Mouse (Mus musculus): Measurements from ENCODE around the gene Rpl9. TPM values are rescaled to one million over a fixed set of nuclear protein-coding genes. Genes with fewer than 3 reads are reported as not detected.

Rpl9 gene
- polyA plus RNA-seq (2014; fragmentation: Illumina TruSeq; extraction: RNeasy Lipid Tissue Mini Kit (QIAGEN cat#74804); ENCODE audit: low read depth, low replicate concordance): 1,059 TPM

DNA sequence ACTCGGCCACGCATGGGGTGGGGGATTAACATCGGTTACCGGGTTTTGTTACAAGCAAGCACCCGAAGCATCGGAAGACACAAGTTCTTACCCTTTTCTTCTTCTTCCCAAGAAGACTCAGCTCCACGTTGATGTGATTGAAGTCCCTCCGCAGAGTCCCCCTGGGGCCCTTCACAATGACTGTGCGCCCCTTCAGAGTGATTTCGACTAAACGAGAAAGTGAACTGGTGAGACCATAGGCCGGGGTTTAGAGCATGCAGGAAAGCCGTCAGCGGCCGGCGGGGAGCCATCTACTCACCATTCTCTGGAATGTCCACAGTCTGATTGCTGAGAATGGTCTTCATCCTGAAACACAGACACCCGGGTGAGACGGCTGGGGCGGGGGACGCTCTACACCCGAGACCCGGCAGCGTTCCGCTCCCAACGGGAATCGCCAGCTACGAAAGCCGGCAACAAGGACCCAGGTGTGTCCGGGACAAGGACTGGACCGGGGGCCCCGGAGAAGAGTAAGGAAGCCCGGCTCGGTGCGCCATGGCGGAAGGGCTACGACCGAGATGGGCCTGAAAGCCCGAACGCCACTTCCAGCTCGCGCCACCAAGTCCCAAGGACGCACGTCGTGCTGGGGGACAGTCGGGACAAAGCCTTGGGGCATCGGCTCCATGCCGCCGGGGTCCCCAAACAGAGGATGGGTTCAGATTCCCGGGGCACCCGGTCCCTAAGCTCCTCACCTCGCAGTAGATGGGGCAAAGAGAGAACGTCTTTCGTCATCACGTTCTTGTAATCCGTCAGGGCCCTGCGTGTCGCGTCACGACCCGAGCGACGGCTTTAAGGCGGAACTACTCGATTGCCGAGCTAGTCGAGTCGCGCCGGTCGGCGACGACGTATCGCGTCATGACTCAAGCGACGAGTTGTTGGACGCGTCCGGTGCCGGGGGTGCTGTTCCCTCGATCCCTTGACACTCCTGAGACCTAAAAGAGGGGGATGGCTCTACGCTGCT is at the start of gene Rpl9, which contains the start of gene Lias:
Gene Rpl9 (minus strand): TSS at position 797 of the 997 bp plus-strand sequence.
Gene Lias (plus strand): TSS at position 850 of the 997 bp plus-strand sequence.

DNA sequence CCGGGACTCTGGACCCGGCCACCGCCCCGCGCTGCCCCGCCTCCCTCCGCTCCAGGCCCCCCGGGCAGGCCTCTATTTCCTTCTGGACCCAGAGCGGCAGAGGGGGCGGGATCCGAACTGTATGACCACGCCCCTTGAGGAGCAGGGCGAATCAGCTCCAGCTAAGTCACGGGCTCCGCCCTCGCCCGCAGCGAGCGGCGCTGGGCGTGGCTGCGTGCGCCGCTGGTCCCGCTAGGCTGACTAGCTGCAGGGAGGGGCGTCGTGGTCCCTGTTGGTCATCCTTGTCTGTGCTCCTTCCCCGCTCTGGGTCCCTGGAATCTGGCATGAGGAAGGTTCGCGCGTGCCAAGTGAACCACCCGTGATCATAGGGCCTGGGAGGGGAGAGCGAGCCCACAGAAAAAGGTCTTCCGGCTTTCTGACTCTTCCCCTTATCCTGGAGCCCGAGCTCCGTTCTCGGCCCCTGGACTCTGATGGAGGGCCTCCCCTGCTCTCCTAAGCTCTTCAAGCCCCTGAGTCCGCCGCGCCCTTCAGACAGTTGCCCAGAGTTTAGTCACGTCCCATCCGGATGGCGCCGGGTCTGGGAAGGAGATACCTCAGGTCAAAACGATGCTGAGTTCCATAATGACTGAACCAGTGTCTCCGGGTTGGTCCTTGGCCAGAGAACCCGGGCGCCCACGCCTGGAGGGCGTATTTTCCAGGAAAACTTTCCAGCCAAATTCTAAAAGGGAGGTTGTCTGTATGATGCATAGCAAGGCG is 44.7 kb upstream of the Rpl9 start, which contains the start of gene Ugdh:
Gene Ugdh (minus strand): TSS at position 144 of the 756 bp plus-strand sequence.

GRCm38 (mm10) chr5:65348168-65348567 is 43.1 kb downstream of the Rpl9 start, which contains the start of gene Klb:
Gene Klb, plus strand, starts transcription at chr5:65348314.

Other genes starting within 250 kb of the Rpl9 start
- gene Wdr19, start 191.7 kb downstream of the Rpl9 start, polyA plus RNA-seq (2014; fragmentation: Illumina TruSeq; extraction: RNeasy Lipid Tissue Mini Kit (QIAGEN cat#74804); ENCODE audit: low read depth, low replicate concordance): 8.8 TPM
- gene Rfc1, start 55.8 kb downstream of the Rpl9 start, polyA plus RNA-seq (2014; fragmentation: Illumina TruSeq; extraction: RNeasy Lipid Tissue Mini Kit (QIAGEN cat#74804); ENCODE audit: low read depth, low replicate concordance): 29.7 TPM
- gene Klb, start 43.1 kb downstream of the Rpl9 start, polyA plus RNA-seq (2014; fragmentation: Illumina TruSeq; extraction: RNeasy Lipid Tissue Mini Kit (QIAGEN cat#74804); ENCODE audit: low read depth, low replicate concordance): 7.7 TPM
- gene Lias, start 53 bp upstream of the Rpl9 start, polyA plus RNA-seq (2014; fragmentation: Illumina TruSeq; extraction: RNeasy Lipid Tissue Mini Kit (QIAGEN cat#74804); ENCODE audit: low read depth, low replicate concordance): 78.0 TPM
- 842 TPM for gene Ugdh, start 44.5 kb upstream of the Rpl9 start, polyA plus RNA-seq (2014; fragmentation: Illumina TruSeq; extraction: RNeasy Lipid Tissue Mini Kit (QIAGEN cat#74804); ENCODE audit: low read depth, low replicate concordance)
- gene Gm43552, start 101.4 kb upstream of the Rpl9 start, polyA plus RNA-seq (2014; fragmentation: Illumina TruSeq; extraction: RNeasy Lipid Tissue Mini Kit (QIAGEN cat#74804); ENCODE audit: low read depth, low replicate concordance): not detected
- gene Smim14, start 145.7 kb upstream of the Rpl9 start, polyA plus RNA-seq (2014; fragmentation: Illumina TruSeq; extraction: RNeasy Lipid Tissue Mini Kit (QIAGEN cat#74804); ENCODE audit: low read depth, low replicate concordance): 332 TPM
- 113 TPM for gene Ube2k, start 145.8 kb upstream of the Rpl9 start, polyA plus RNA-seq (2014; fragmentation: Illumina TruSeq; extraction: RNeasy Lipid Tissue Mini Kit (QIAGEN cat#74804); ENCODE audit: low read depth, low replicate concordance)

Data from sigmoid colon, adult 10 weeks (tissue).